Mouse (Mus musculus) MEL (cell line): ENCODE results near the gene Hck.

ENCODE experiments used
- CTCF ChIP-seq, 3 experiments: IDR thresholded peaks in 2 of 3; conservative IDR thresholded peaks in 1 of 3; 2 replicates each; pipeline ENCODE4 v1.5.1; 2011 to 2012; ENCODE audit warnings: low read length in 3 of 3, low read depth in 2 of 3, mild to moderate bottlenecking in 2 of 3, improper control_type of control experiment in 1 of 3, inconsistent platforms in 1 of 3, mixed read lengths in 1 of 3, moderate library complexity in 1 of 3; ENCODE audit not compliant: control insufficient read depth in 1 of 3, insufficient read depth in 1 of 3, poor library complexity in 1 of 3, severe bottlenecking in 1 of 3
- EP300 ChIP-seq, 2 experiments: IDR thresholded peaks; 2 replicates each; pipeline ENCODE4 v1.6.1; 2011; ENCODE audit warnings: improper control_type of control experiment in 2 of 2, low read length in 2 of 2, low read depth in 1 of 2, mild to moderate bottlenecking in 1 of 2
- POLR2A ChIP-seq, 2 experiments: IDR thresholded peaks; 2 replicates each; pipeline ENCODE4 v1.6.1; 2011 to 2012; ENCODE audit warnings: low read length in 2 of 2, mild to moderate bottlenecking in 2 of 2, control low read depth in 1 of 2, improper control_type of control experiment in 1 of 2, low read depth in 1 of 2, moderate library complexity in 1 of 2; ENCODE audit not compliant: control insufficient read depth in 1 of 2, insufficient read depth in 1 of 2, poor library complexity in 1 of 2
- TCF12 ChIP-seq: IDR thresholded peaks from 2 replicates; pipeline ENCODE4 v1.6.1; 2014; ENCODE audit warnings: low read depth, mild to moderate bottlenecking, inconsistent platforms, low read length, improper control_type of control experiment, moderate library complexity

DNA sequence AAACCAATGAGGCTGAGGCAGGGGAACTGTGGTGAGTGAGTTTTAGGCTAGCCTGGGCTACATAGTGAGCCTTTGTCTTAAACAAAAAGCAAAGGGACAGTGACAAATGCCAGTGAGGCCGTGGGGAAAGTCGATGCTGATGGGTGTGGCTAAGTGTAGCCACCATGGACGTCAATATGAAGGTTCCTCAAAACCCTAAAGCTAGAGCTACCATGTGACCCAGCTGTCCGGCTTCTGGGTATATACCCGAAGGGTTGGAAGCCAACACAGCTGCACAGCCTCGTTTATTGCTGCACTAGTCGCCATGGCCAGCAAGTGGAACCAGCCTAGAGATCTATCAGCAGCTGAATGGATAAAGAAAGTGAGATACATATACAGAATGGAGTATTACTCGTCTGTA is 11.9 kb downstream of the Hck start:
- TF ChIP-seq EP300 (IDR thresholded peaks at IDR 0.05; ENCODE audit: low read depth in 1 of 2, low read length in 2 of 2), result no peak
- no peak for TF ChIP-seq CTCF (IDR thresholded peaks at IDR 0.05 in 2 of 3, conservative IDR thresholded peaks at IDR 0.05 in 1 of 3; ENCODE audit: control insufficient read depth in 1 of 3, insufficient read depth in 1 of 3, low read depth in 2 of 3, low read length in 3 of 3, poor library complexity in 1 of 3, severe bottlenecking in 1 of 3)
- no peak for TF ChIP-seq POLR2A (IDR thresholded peaks at IDR 0.05; ENCODE audit: control insufficient read depth in 1 of 2, insufficient read depth in 1 of 2, low read depth in 1 of 2, low read length in 2 of 2, poor library complexity in 1 of 2)
- no peak for TF ChIP-seq TCF12
